Mouse (Mus musculus) embryonic facial prominence, embryonic 12.5 days (tissue): ENCODE results near the gene Tfpi2. TPM values are rescaled to one million over a fixed set of nuclear protein-coding genes. Genes with fewer than 3 reads are reported as not detected.

ENCODE experiments used
- ATAC-seq: fragments of 200-750 bp; cut with Nextera tagmentation; 2 replicates; pipeline ENCODE4 v1.8.0; 2017; ENCODE audit not compliant: insufficient number of reproducible peaks, insufficient read depth, low FRiP score, low TSS enrichment
- H3K27ac ChIP-seq: fragments of 300-500 bp; sonication (generic); 2 replicates; pipeline ENCODE4 v1.5.1; 2016; ENCODE audit warnings: mild to moderate bottlenecking
- H3K27me3 ChIP-seq: fragments of 300-500 bp; sonication (generic); 2 replicates; pipeline ENCODE4 v1.6.1; 2016; ENCODE audit warnings: mild to moderate bottlenecking, moderate library complexity
- H3K36me3 ChIP-seq: fragments of 300-500 bp; sonication (generic); 2 replicates; pipeline ENCODE4 v1.6.1; 2016; ENCODE audit warnings: mild to moderate bottlenecking
- H3K4me1 ChIP-seq: fragments of 300-500 bp; sonication (generic); 2 replicates; pipeline ENCODE4 v1.6.1; 2016
- H3K4me2 ChIP-seq: fragments of 300-500 bp; sonication (generic); replicated peaks from 2 replicates; pipeline ENCODE4 v1.6.1; 2016; ENCODE audit warnings: mild to moderate bottlenecking, moderate library complexity
- H3K4me3 ChIP-seq: fragments of 300-500 bp; sonication (generic); 2 replicates; pipeline ENCODE4 v1.5.1; 2016; ENCODE audit warnings: mild to moderate bottlenecking
- H3K9ac ChIP-seq: fragments of 300-500 bp; sonication (generic); 2 replicates; pipeline ENCODE4 v1.6.1; 2016; ENCODE audit warnings: mild to moderate bottlenecking, moderate library complexity
- H3K9me3 ChIP-seq: fragments of 300-500 bp; sonication (generic); 2 replicates; pipeline ENCODE4 v1.6.1; 2016; ENCODE audit warnings: mild to moderate bottlenecking, moderate library complexity
- WGBS: fragments of 180-500 bp; shearing (Covaris S2); methylation state at CpG from one replicate; pipeline ENCODE4 v1.1.7; 2016; 5-methylcytosine and 5-hydroxymethylcytosine counted together
- polyA plus RNA-seq: library from polyadenylated mRNA; unstranded; fragments of >200 nt; fragmentation: Nextera tagmentation; extraction: Ambion mirVana; gene quantifications from 2 replicates; pipeline ENCODE4 v1.2.1, GENCODE M21; 2016

The Tfpi2 gene
- polyA plus RNA-seq, 1 experiment from 2014 or later = 0.92 TPM

- Histone ChIP-seq H3K36me3 (no peaks in the 10 kb centered on the region), H3K4me2 (no peak within 1 kb of the TSS), H3K4me3 (no peak within 1 kb of the TSS), H3K4me1 (no peaks in the 10 kb centered on the region), H3K27me3 (no peaks in the 10 kb centered on the region), H3K9ac (no peak within 1 kb of the TSS), H3K9me3 (no peaks in the 10 kb centered on the region), H3K27ac (no peak within 1 kb of the TSS)
- WGBS = 82% methylated on average over 6 of the region's 6 CpGs
- ATAC-seq = no peak
Observed at GRCm38 (mm10) chr6:3993492-3993891, 4.8 kb upstream of the Tfpi2 start, which contains the start of gene Gngt1. Gene Gngt1, plus strand, starts transcription at chr6:3993792.

GRCm38 (mm10) chr6:3982661-3983284 lies 5.9 kb downstream of the Tfpi2 start:
- Histone ChIP-seq H3K9ac (no peak overlapping the region), H3K9me3 (no peaks in the 10 kb centered on the region), H3K4me3 (no peak overlapping the region), H3K27ac (no peak overlapping the region), H3K4me1 (no peaks in the 10 kb centered on the region), H3K4me2 (no peak overlapping the region), H3K27me3 (no peaks in the 10 kb centered on the region), H3K36me3 (no peaks in the 10 kb centered on the region)
- 80% methylated on average over 5 of the region's 5 CpGs for WGBS
- ATAC-seq = no peak

GRCm38 (mm10) chr6:3973679-3974078 lies 15.0 kb downstream of the Tfpi2 start:
- Histone ChIP-seq H3K27ac (no peak overlapping the region), H3K9ac (no peak overlapping the region), H3K4me2 (no peak overlapping the region), H3K4me1 (no peaks in the 10 kb centered on the region), H3K4me3 (no peak overlapping the region), H3K36me3 (no peaks in the 10 kb centered on the region), H3K9me3 (no peaks in the 10 kb centered on the region), H3K27me3 (no peaks in the 10 kb centered on the region)
- WGBS = 60% methylated on average over 1 of the region's 1 CpGs
- no peak for ATAC-seq

GRCm38 (mm10) chr6:3967676-3968626 lies 20.8 kb downstream of the Tfpi2 start:
- WGBS = 25% methylated on average over 31 of the region's 31 CpGs
- ATAC-seq = no peak
- H3K36me3 ChIP-seq = no peaks in the 10 kb centered on the region
- H3K9ac ChIP-seq = no peak overlapping the region
- no peak overlapping the region for H3K27ac ChIP-seq
- H3K4me1 ChIP-seq = no peaks in the 10 kb centered on the region
- H3K27me3 ChIP-seq = peaks cover 9% of the 10 kb centered on the region
- H3K4me2 ChIP-seq = peak overlapping the region; percentile 41
- H3K4me3 ChIP-seq = peak overlapping the region; percentile 9; the same call in 1 of the 2 replicates
- H3K9me3 ChIP-seq = no peaks in the 10 kb centered on the region

GRCm38 (mm10) chr6:3954969-3955368 lies 33.8 kb downstream of the Tfpi2 start:
- Histone ChIP-seq H3K27me3 (no peaks in the 10 kb centered on the region), H3K36me3 (no peaks in the 10 kb centered on the region), H3K27ac (no peak overlapping the region), H3K9me3 (no peaks in the 10 kb centered on the region), H3K4me2 (no peak overlapping the region), H3K9ac (no peak overlapping the region), H3K4me1 (no peaks in the 10 kb centered on the region), H3K4me3 (no peak overlapping the region)
- ATAC-seq = no peak
- 34% methylated on average over 4 of the region's 4 CpGs for WGBS

GRCm38 (mm10) chr6:3936140-3936714 lies 52.5 kb downstream of the Tfpi2 start:
- WGBS = 61% methylated on average over 1 of the region's 1 CpGs
- no peak overlapping the region for H3K9ac ChIP-seq
- no peak overlapping the region for H3K4me3 ChIP-seq
- H3K27ac ChIP-seq = no peak overlapping the region
- no peaks in the 10 kb centered on the region for H3K27me3 ChIP-seq
- H3K4me1 ChIP-seq = no peaks in the 10 kb centered on the region
- ATAC-seq = no peak
- no peaks in the 10 kb centered on the region for H3K9me3 ChIP-seq
- no peaks in the 10 kb centered on the region for H3K36me3 ChIP-seq
- no peak overlapping the region for H3K4me2 ChIP-seq

- WGBS = 54% methylated on average over 2 of the region's 2 CpGs
- no peak for ATAC-seq
Observed at GRCm38 (mm10) chr6:3935606-3936005, 53.1 kb downstream of the Tfpi2 start.

GRCm38 (mm10) chr6:3935048-3935447 lies 53.7 kb downstream of the Tfpi2 start:
- Histone ChIP-seq H3K9me3 (no peaks in the 10 kb centered on the region), H3K4me2 (no peak overlapping the region), H3K27ac (no peak overlapping the region), H3K4me3 (no peak overlapping the region), H3K27me3 (no peaks in the 10 kb centered on the region), H3K9ac (no peak overlapping the region), H3K36me3 (no peaks in the 10 kb centered on the region), H3K4me1 (no peaks in the 10 kb centered on the region)
- ATAC-seq = no peak
- 43% methylated on average over 2 of the region's 2 CpGs for WGBS

More at GRCm38 (mm10) chr6:3935606-3936005, 53.1 kb downstream of the Tfpi2 start:
- H3K36me3 ChIP-seq = no peaks in the 10 kb centered on the region
- H3K27ac ChIP-seq = no peak overlapping the region
- no peak overlapping the region for H3K4me3 ChIP-seq
- no peaks in the 10 kb centered on the region for H3K9me3 ChIP-seq
- H3K27me3 ChIP-seq = no peaks in the 10 kb centered on the region
- no peak overlapping the region for H3K9ac ChIP-seq
- H3K4me1 ChIP-seq = no peaks in the 10 kb centered on the region
- H3K4me2 ChIP-seq = no peak overlapping the region

- Histone ChIP-seq H3K9me3 (no peaks in the 10 kb centered on the region), H3K36me3 (no peaks in the 10 kb centered on the region), H3K4me2 (no peak overlapping the region), H3K27ac (no peak overlapping the region), H3K27me3 (no peaks in the 10 kb centered on the region), H3K4me1 (no peaks in the 10 kb centered on the region), H3K9ac (no peak overlapping the region), H3K4me3 (no peak overlapping the region)
- WGBS = 80% methylated on average over 4 of the region's 4 CpGs
- no peak for ATAC-seq
Observed at GRCm38 (mm10) chr6:3926140-3926539, 62.6 kb downstream of the Tfpi2 start.

- 68% methylated on average over 4 of the region's 4 CpGs for WGBS
- no peaks in the 10 kb centered on the region for H3K9me3 ChIP-seq
- H3K4me3 ChIP-seq = no peak overlapping the region
Observed at GRCm38 (mm10) chr6:3922870-3923269, 65.8 kb downstream of the Tfpi2 start.

GRCm38 (mm10) chr6:3916015-3916414 lies 72.7 kb downstream of the Tfpi2 start:
- Histone ChIP-seq H3K36me3 (no peaks in the 10 kb centered on the region), H3K27me3 (no peaks in the 10 kb centered on the region), H3K4me1 (no peaks in the 10 kb centered on the region), H3K4me2 (no peak overlapping the region), H3K9ac (no peak overlapping the region), H3K4me3 (no peak overlapping the region), H3K27ac (no peak overlapping the region), H3K9me3 (no peaks in the 10 kb centered on the region)
- ATAC-seq = no peak
- WGBS = 74% methylated on average over 7 of the region's 7 CpGs

More at GRCm38 (mm10) chr6:3922870-3923269, 65.8 kb downstream of the Tfpi2 start:
- no peak overlapping the region for H3K27ac ChIP-seq
- H3K4me1 ChIP-seq = no peaks in the 10 kb centered on the region
- no peaks in the 10 kb centered on the region for H3K36me3 ChIP-seq
- ATAC-seq = no peak
- no peak overlapping the region for H3K9ac ChIP-seq
- no peaks in the 10 kb centered on the region for H3K27me3 ChIP-seq
- no peak overlapping the region for H3K4me2 ChIP-seq
